Mouse (Mus musculus): ENCODE data around the gene Lgals2.

GRCm38 (mm10) chr15:78868826-78869233 lies 13.5 kb upstream of the Lgals2 start:
- TF ChIP-seq CTCF (IDR thresholded peaks at IDR 0.05; ENCODE audit: low read depth) (no peak), EP300 (IDR thresholded peaks at IDR 0.05; ENCODE audit: low read depth) (no peak)
